Mouse (Mus musculus) Muller cell, postnatal 12 days (primary cell): ENCODE results near the gene Brwd1.
A peak's percentile ranks its signal among the peaks of the same experiment; 100 is the strongest.
"Not testable (repeated sequence)": the region's sequence is repeated elsewhere in the genome, so short reads cannot be mapped to it uniquely, and the experiment has no call there.

Source experiments
- DNase-seq: peaks from one replicate; pipeline ENCODE4 v3.0.0-alpha.2; 2015; ENCODE audit errors: inconsistent ontology term

The Brwd1 gene

GRCm38 (mm10) chr16:96082301-96083178 lies at the start of gene Brwd1:
Gene Brwd1 (minus strand): TSS chr16:96082526.
- DNase-seq = peak; percentile 97

- DNase-seq = no peak
Measured at GRCm38 (mm10) chr16:96128466-96128865, 46.1 kb upstream of the Brwd1 start.

GRCm38 (mm10) chr16:96127657-96128344 lies 45.5 kb upstream of the Brwd1 start, which contains the start of gene Hmgn1:
Gene Hmgn1 (minus strand): TSS chr16:96127729.
- DNase-seq = peak; percentile 99

GRCm38 (mm10) chr16:96127288-96127656 lies 44.9 kb upstream of the Brwd1 start:
- DNase-seq = no peak

- DNase-seq = peak; percentile 64
Measured at GRCm38 (mm10) chr16:96126684-96127171, 44.4 kb upstream of the Brwd1 start.

GRCm38 (mm10) chr16:96120022-96120623 lies 37.8 kb upstream of the Brwd1 start:
- DNase-seq = no peak

GRCm38 (mm10) chr16:96114729-96115128 lies 32.4 kb upstream of the Brwd1 start:
- DNase-seq = no peak

- no peak for DNase-seq
Measured at GRCm38 (mm10) chr16:96112769-96113168, 30.4 kb upstream of the Brwd1 start.

GRCm38 (mm10) chr16:96110655-96111345 lies 28.5 kb upstream of the Brwd1 start:
- no peak for DNase-seq

- no peak for DNase-seq
Measured at GRCm38 (mm10) chr16:96109673-96110072, 27.3 kb upstream of the Brwd1 start.

- no peak for DNase-seq
Measured at GRCm38 (mm10) chr16:96103036-96103435, 20.7 kb upstream of the Brwd1 start.

GRCm38 (mm10) chr16:96097811-96098210 lies 15.5 kb upstream of the Brwd1 start:
- not testable (repeated sequence) for DNase-seq

GRCm38 (mm10) chr16:96095966-96096365 lies 13.6 kb upstream of the Brwd1 start:
- DNase-seq = peak; percentile 51

- DNase-seq = peak; percentile 87
Measured at GRCm38 (mm10) chr16:96091515-96092504, 9.5 kb upstream of the Brwd1 start.

- DNase-seq = no peak
Measured at GRCm38 (mm10) chr16:96088120-96088519, 5.8 kb upstream of the Brwd1 start.

- DNase-seq = no peak
Measured at GRCm38 (mm10) chr16:96087436-96087835, 5.1 kb upstream of the Brwd1 start.

GRCm38 (mm10) chr16:96087001-96087400 lies 4.7 kb upstream of the Brwd1 start:
- no peak for DNase-seq

GRCm38 (mm10) chr16:96085597-96085996 lies 3.3 kb upstream of the Brwd1 start:
- DNase-seq = no peak

GRCm38 (mm10) chr16:96083179-96083646 lies 887 bp upstream of the Brwd1 start:
- no peak for DNase-seq

GRCm38 (mm10) chr16:96081742-96082241 lies 534 bp downstream of the Brwd1 start:
- peak; percentile 67 for DNase-seq
